ENCODE assay signal across 8 mouse cellular contexts in the genomic region with DNA sequence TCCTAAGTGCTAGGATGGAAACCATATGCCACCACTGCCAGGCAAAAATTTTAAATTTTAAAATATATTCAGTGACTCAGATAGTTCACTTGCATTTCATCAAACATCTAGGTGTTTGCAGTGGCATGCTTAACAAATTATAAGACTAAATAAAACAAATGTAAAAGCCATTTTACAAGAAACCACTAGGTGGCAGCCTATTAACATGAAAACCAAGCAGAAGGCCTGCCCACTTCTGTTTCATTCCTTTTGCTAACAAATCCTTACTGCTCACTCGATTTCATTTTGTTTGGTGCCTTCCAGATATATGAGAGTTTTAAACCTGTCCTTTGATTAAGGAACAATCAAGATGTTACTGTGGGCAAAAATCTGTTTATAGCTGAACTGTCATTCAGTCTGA. TPM values are rescaled to one million over a fixed set of nuclear protein-coding genes. Genes with fewer than 3 reads are reported as not detected.
DNase-seq lines count a peak whose midpoint lies in the region; ATAC-seq and TF ChIP-seq lines count a peak whose summit lies in the region.

No protein-coding gene starts in this region.

- no peaks in the 10 kb centered on the region for H3K9me3 ChIP-seq in midbrain, embryonic 14.5 days (ENCODE audit: control insufficient read depth, low read length)
- H3K9me3 ChIP-seq in midbrain, embryonic 13.5 days = no peaks in the 10 kb centered on the region

- ATAC-seq in midbrain, embryonic 14.5 days (ENCODE audit: low FRiP score, low TSS enrichment) = no peak
- ATAC-seq in midbrain, embryonic 13.5 days = no peak

- no peaks in the 10 kb centered on the region for H3K36me3 ChIP-seq in midbrain, embryonic 14.5 days (ENCODE audit: control insufficient read depth, insufficient read depth, low read length)
- H3K36me3 ChIP-seq in midbrain, embryonic 13.5 days = no peaks in the 10 kb centered on the region

- no peaks in the 10 kb centered on the region for H3K27me3 ChIP-seq in midbrain, embryonic 14.5 days (ENCODE audit: control insufficient read depth, insufficient read depth, low read length)
- no peaks in the 10 kb centered on the region for H3K27me3 ChIP-seq in midbrain, embryonic 13.5 days

- TF ChIP-seq POLR2A in brain, embryonic 14.5 days (IDR thresholded peaks at IDR 0.05; ENCODE audit: borderline replicate concordance, extremely low read depth, insufficient read depth, insufficient read length, poor library complexity, severe bottlenecking) = no peak

- peak; percentile 32; the same call in 1 of the 2 replicates for TF ChIP-seq CTCF in brain, embryonic 14.5 days (IDR thresholded peaks at IDR 0.05; ENCODE audit: borderline replicate concordance, extremely low read depth, insufficient read depth, insufficient read length)

- H3K4me3 ChIP-seq in midbrain, embryonic 14.5 days (replicated peaks; ENCODE audit: low read depth, low read length) = no peak overlapping the region
- no peak overlapping the region for H3K4me3 ChIP-seq in midbrain, embryonic 13.5 days (replicated peaks)

- no peak overlapping the region for H3K9ac ChIP-seq in midbrain, embryonic 14.5 days (replicated peaks; ENCODE audit: low read length)
- no peak overlapping the region for H3K9ac ChIP-seq in midbrain, embryonic 13.5 days (replicated peaks)

- peak; percentile 20 to 45 for DNase-seq in heart, adult 9 months (ENCODE audit: low spot score in 2 of 2)
- no peak for DNase-seq in heart, postnatal 14 days
- peak; percentile 85 for DNase-seq in midbrain, embryonic 14.5 days
- DNase-seq in brain, embryonic 14.5 days (ENCODE audit: low read depth) = peak; percentile 94
- DNase-seq in skeletal muscle tissue, adult 2 months (ENCODE audit: low read depth, low spot score) = peak; percentile 48
- no peak for DNase-seq in gastrocnemius, adult 8-10 months (ENCODE audit: low spot score in 2 of 2)
- DNase-seq in urinary bladder, adult 2 months (ENCODE audit: low spot score) = no peak

- no peak overlapping the region for H3K4me2 ChIP-seq in midbrain, embryonic 14.5 days (ENCODE audit: low read length)
- no peak overlapping the region for H3K4me2 ChIP-seq in midbrain, embryonic 13.5 days (replicated peaks)

- peaks cover 2% of the 10 kb centered on the region; the same call in 1 of the 2 replicates for H3K4me1 ChIP-seq in midbrain, embryonic 14.5 days (ENCODE audit: control insufficient read depth, insufficient read depth, low read length)
- H3K4me1 ChIP-seq in midbrain, embryonic 13.5 days (replicated peaks) = peaks cover 25% of the 10 kb centered on the region

- intact Hi-C loops in heart, postnatal 14 days (cut with DNase I) = loop anchor here (1.0 to 2.0 kb wide), 3 partner anchors 189 to 489 kb away; no protein-coding TSS in a partner anchor

- no peak overlapping the region for H3K27ac ChIP-seq in midbrain, embryonic 14.5 days (replicated peaks; ENCODE audit: low read depth, low read length)
- H3K27ac ChIP-seq in midbrain, embryonic 13.5 days = no peak overlapping the region

- 0% methylated on average over 1 of the region's 1 CpGs for WGBS in midbrain, embryonic 14.5 days
- 5% methylated on average over 1 of the region's 1 CpGs for WGBS in midbrain, embryonic 13.5 days

RNA-seq across cellular contexts. Expression of gene Ttf2, which starts 4.4 kb away (rescaled TPM):
- total RNA-seq in heart, postnatal 14 days (2021) = 1 to 10 TPM; 3.4 to 3.9 TPM
- 3.4 and 6.6 TPM in 2 replicates for polyA plus RNA-seq in midbrain, embryonic 14.5 days (2014; fragmentation: Nextera tagmentation; extraction: Ambion mirVana)
- polyA plus RNA-seq in midbrain, embryonic 13.5 days (2015; fragmentation: Nextera tagmentation; extraction: Ambion mirVana) = 8.3 TPM in 2 replicates
- polyA plus RNA-seq in brain, embryonic 14.5 days (2012; rRNA removed) = 6.0 and 7.7 TPM in 2 replicates
- 1 to 10 TPM; 2.9 to 4.4 (median 3.3) TPM for total RNA-seq in gastrocnemius, adult 8-10 months (2022)
- polyA plus RNA-seq in urinary bladder, adult 2 months (2012; rRNA removed) = 7.2 and 8.2 TPM in 2 replicates

RNA-seq across cellular contexts. Expression of gene Trim45, which starts 51.9 kb away (rescaled TPM):
- total RNA-seq in heart, postnatal 14 days (2021) = 10 to 100 TPM in 1 of 2 experiments, 1 to 10 TPM in 1; 9.1 to 10.4 TPM
- 6.5 and 10.4 TPM in 2 replicates for polyA plus RNA-seq in midbrain, embryonic 14.5 days (2014; fragmentation: Nextera tagmentation; extraction: Ambion mirVana)
- polyA plus RNA-seq in midbrain, embryonic 13.5 days (2015; fragmentation: Nextera tagmentation; extraction: Ambion mirVana) = 7.9 and 8.3 TPM in 2 replicates
- polyA plus RNA-seq in brain, embryonic 14.5 days (2012; rRNA removed) = 13.0 and 13.1 TPM in 2 replicates
- 1 to 10 TPM; 4.5 to 6.4 (median 5.7) TPM for total RNA-seq in gastrocnemius, adult 8-10 months (2022)
- polyA plus RNA-seq in urinary bladder, adult 2 months (2012; rRNA removed) = 7.0 and 7.8 TPM in 2 replicates

RNA-seq across cellular contexts. Expression of gene Cd101, which starts 55.5 kb away (rescaled TPM):
- under 1 TPM; 0.37 to 0.43 TPM for total RNA-seq in heart, postnatal 14 days (2021)
- not detected in 2 replicates for polyA plus RNA-seq in midbrain, embryonic 14.5 days (2014; fragmentation: Nextera tagmentation; extraction: Ambion mirVana)
- polyA plus RNA-seq in midbrain, embryonic 13.5 days (2015; fragmentation: Nextera tagmentation; extraction: Ambion mirVana) = 0.06 TPM in 1 of 2 replicates, not detected in the other
- 0.08 and 0.14 TPM in 2 replicates for polyA plus RNA-seq in brain, embryonic 14.5 days (2012; rRNA removed)
- total RNA-seq in gastrocnemius, adult 8-10 months (2022) = under 1 TPM in 1 of 4 experiments, not detected in 3; 0.24 TPM
- 0.09 and 0.19 TPM in 2 replicates for polyA plus RNA-seq in urinary bladder, adult 2 months (2012; rRNA removed)

Comparison
In these comparisons a context has a peak if more than half of its experiments do, and no peak if none do; other contexts are left out.
1. DNase-seq: peak in heart, adult 9 months (2 of 2), midbrain, embryonic 14.5 days (single experiment), brain, embryonic 14.5 days (single experiment) and skeletal muscle tissue, adult 2 months (single experiment); none in heart, postnatal 14 days (0 of 2), gastrocnemius, adult 8-10 months (0 of 2) and urinary bladder, adult 2 months (single experiment).